Comparison of ENCODE assay signal across 8 mouse cellular contexts in the genomic region with DNA sequence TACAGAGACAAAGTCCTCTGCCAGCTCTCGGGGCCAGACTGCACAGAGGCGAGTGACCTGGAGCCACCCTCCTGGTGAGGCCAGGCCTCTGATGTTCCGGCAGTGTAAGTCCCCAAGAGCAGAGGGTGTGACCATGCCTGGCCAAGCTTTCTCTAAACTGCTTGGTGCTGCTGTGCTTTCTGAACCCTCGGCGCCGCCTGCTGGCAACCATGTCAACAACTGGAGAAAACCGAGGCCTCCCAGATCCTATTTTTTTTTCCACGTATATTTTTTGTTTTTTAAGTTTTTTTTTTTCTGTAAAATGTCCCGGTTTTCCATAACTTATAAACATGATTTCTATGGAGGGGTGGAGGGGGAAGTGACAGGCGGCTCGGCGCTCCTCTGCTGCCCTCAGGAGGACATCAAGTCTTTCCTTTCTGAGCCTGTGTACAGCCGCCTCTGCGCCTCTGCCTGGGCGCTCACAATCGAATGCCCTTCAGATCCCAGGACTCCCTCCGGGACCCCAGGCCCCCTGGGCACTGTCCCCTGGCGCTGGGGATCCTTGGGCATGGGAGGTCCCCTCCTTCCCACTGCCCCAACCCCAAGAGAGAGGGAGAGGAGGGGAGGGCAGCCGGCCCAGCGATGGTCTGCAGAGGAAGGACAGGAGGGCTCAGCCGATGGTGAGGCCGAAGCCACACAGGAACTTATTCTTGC. TPM values are rescaled to one million over a fixed set of nuclear protein-coding genes. Genes with fewer than 3 reads are reported as not detected.
DNase-seq lines count a peak whose midpoint lies in the region; ATAC-seq and TF ChIP-seq lines count a peak whose summit lies in the region.
"Had no signal": no experiment of that assay in that cellular context is flagged by ENCODE, and none has a peak within 500 bp of the region (broad histone marks: within the 10 kb centered on the region; RNA-seq: fewer than 3 reads in every experiment).

No protein-coding gene starts in this region.

- intact Hi-C loops in left cerebral cortex, adult 2 months (cut with DNase I): loop anchor here (1.0 to 5.0 kb wide), 2 partner anchors 32 to 294 kb away; no protein-coding TSS in a partner anchor

- H3K4me2 ChIP-seq in hindbrain, embryonic 15.5 days: no peak overlapping the region

- TF ChIP-seq CTCF in left cerebral cortex, adult 2 months (IDR thresholded peaks at IDR 0.05): peak; percentile 73

- H3K4me3 ChIP-seq in brown adipose tissue, adult 24 weeks (ENCODE audit: insufficient read depth, low read depth, low read length): peak overlapping the region; percentile 6; the same call in 1 of the 2 replicates
- H3K4me3 ChIP-seq in hindbrain, embryonic 15.5 days: no peak overlapping the region
- no peak overlapping the region for H3K4me3 ChIP-seq in left cerebral cortex, adult 2 months

- peak; percentile 67; the same call in 1 of the 2 replicates for ATAC-seq in hindbrain, embryonic 15.5 days (ENCODE audit: low FRiP score, low read depth)

- H3K27me3 ChIP-seq in hindbrain, embryonic 15.5 days: no peaks in the 10 kb centered on the region

- peak; percentile 41 for DNase-seq in MN1 (ENCODE audit: low spot score)
- DNase-seq in gastrocnemius, adult 18-20 months (ENCODE audit: low spot score): peak; percentile 61
- DNase-seq in left cerebral cortex, adult 2 months (ENCODE audit: extremely low spot score in 1 of 2, low spot score in 2 of 2): peak; percentile 54 to 68
- peak; percentile 90 for DNase-seq in lung, postnatal 36 days
- peak; percentile 75 for DNase-seq in right cerebral cortex, postnatal 14 days

- H3K9me3 ChIP-seq in hindbrain, embryonic 15.5 days: no peaks in the 10 kb centered on the region

- 32% methylated on average over 22 of the region's 22 CpGs for WGBS in hindbrain, embryonic 15.5 days

- H3K36me3 ChIP-seq in hindbrain, embryonic 15.5 days: no peaks in the 10 kb centered on the region; the same call in 1 of the 2 replicates

- no peak overlapping the region for H3K9ac ChIP-seq in hindbrain, embryonic 15.5 days

- H3K4me1 ChIP-seq in brown adipose tissue, adult 24 weeks (ENCODE audit: control insufficient read depth, insufficient read depth, insufficient read length, low read length): peaks cover 25% of the 10 kb centered on the region
- H3K4me1 ChIP-seq in hindbrain, embryonic 15.5 days (replicated peaks): peaks cover 18% of the 10 kb centered on the region

- peak overlapping the region; percentile 77 for H3K27ac ChIP-seq in brown adipose tissue, adult 24 weeks (replicated peaks; ENCODE audit: low read depth, low read length)
- H3K27ac ChIP-seq in hindbrain, embryonic 15.5 days (replicated peaks): peak overlapping the region; percentile 35; the same call in 1 of the 2 replicates
- peak overlapping the region; percentile 83 for H3K27ac ChIP-seq in left cerebral cortex, adult 2 months

RNA-seq across cellular contexts. Expression of a gene that starts 2.2 kb away (rescaled TPM):
- polyA plus RNA-seq in brown adipose tissue, adult 24 weeks (2012; ENCODE audit: insufficient read depth, insufficient read length, missing spikeins): 777 and 1,675 TPM in 2 replicates
- total RNA-seq in gastrocnemius, adult 18-20 months (2021): 10 to 100 TPM; 59.5 to 87.1 TPM
- polyA plus RNA-seq in hindbrain, embryonic 15.5 days (2015; fragmentation: Nextera tagmentation; extraction: Ambion mirVana): 624 and 744 TPM in 2 replicates
- 1,000 to 10,000 TPM; 1,824 to 1,912 TPM for total RNA-seq in left cerebral cortex, adult 2 months (2021)

RNA-seq across cellular contexts. Expression of a gene that starts 8.8 kb away (rescaled TPM):
- 1,406 and 1,867 TPM in 2 replicates for polyA plus RNA-seq in brown adipose tissue, adult 24 weeks (2012; ENCODE audit: insufficient read depth, insufficient read length, missing spikeins)
- total RNA-seq in gastrocnemius, adult 18-20 months (2021): 1 to 10 TPM in 1 of 2 experiments, under 1 TPM in 1; 0.84 to 4.3 TPM
- polyA plus RNA-seq in hindbrain, embryonic 15.5 days (2015; fragmentation: Nextera tagmentation; extraction: Ambion mirVana): 1.9 and 2.3 TPM in 2 replicates
- total RNA-seq in left cerebral cortex, adult 2 months (2021): 1 to 10 TPM; 3.5 to 3.7 TPM

RNA-seq across cellular contexts. Expression of a gene that starts 14.0 kb away (rescaled TPM):
- polyA plus RNA-seq in brown adipose tissue, adult 24 weeks (2012; ENCODE audit: insufficient read depth, insufficient read length, missing spikeins): 64.2 and 86.3 TPM in 2 replicates
- 10 to 100 TPM; 40.8 to 44.0 TPM for total RNA-seq in gastrocnemius, adult 18-20 months (2021)
- polyA plus RNA-seq in hindbrain, embryonic 15.5 days (2015; fragmentation: Nextera tagmentation; extraction: Ambion mirVana): 155 and 158 TPM in 2 replicates
- total RNA-seq in left cerebral cortex, adult 2 months (2021): 100 to 1,000 TPM; 117 TPM

RNA-seq across cellular contexts. Expression of a gene that starts 19.9 kb away (rescaled TPM):
- polyA plus RNA-seq in brown adipose tissue, adult 24 weeks (2012; ENCODE audit: insufficient read depth, insufficient read length, missing spikeins): not detected in 2 replicates
- total RNA-seq in gastrocnemius, adult 18-20 months (2021): under 1 TPM in 1 of 2 experiments, not detected in 1; 0.95 TPM
- not detected in 2 replicates for polyA plus RNA-seq in hindbrain, embryonic 15.5 days (2015; fragmentation: Nextera tagmentation; extraction: Ambion mirVana)
- not detected for total RNA-seq in left cerebral cortex, adult 2 months (2021)

RNA-seq across cellular contexts. Expression of a gene that starts 20.0 kb away (rescaled TPM):
- not detected in 2 replicates for polyA plus RNA-seq in brown adipose tissue, adult 24 weeks (2012; ENCODE audit: insufficient read depth, insufficient read length, missing spikeins)
- not detected for total RNA-seq in gastrocnemius, adult 18-20 months (2021)
- polyA plus RNA-seq in hindbrain, embryonic 15.5 days (2015; fragmentation: Nextera tagmentation; extraction: Ambion mirVana): not detected in 2 replicates
- total RNA-seq in left cerebral cortex, adult 2 months (2021): not detected
- total RNA-seq: gastrocnemius, postnatal 4 days had no signal

Comparison
In these comparisons a context has a peak if more than half of its experiments do, and no peak if none do; other contexts are left out.
1. RNA of a gene that starts 2.2 kb away (total RNA-seq): 1,824 to 1,912 TPM in left cerebral cortex, adult 2 months; 59.5 to 87.1 TPM in gastrocnemius, adult 18-20 months; every median in the first group is over 10 times any median in the second.
2. Peak in every context shown above with its lines, with median percentiles within 50 percentile points of each other: DNase-seq and H3K27ac ChIP-seq.